Mouse (Mus musculus) splenic B cell, adult 2 months (primary cell): ENCODE data around the gene Faap24.

ENCODE experiments used
- DNase-seq: peaks from one replicate; pipeline ENCODE4 v3.0.0-alpha.2; 2011; ENCODE audit warnings: low read depth, low spot score
- H3K27me3 ChIP-seq: 2 replicates; pipeline ENCODE4 v1.6.1; 2012; ENCODE audit warnings: mild to moderate bottlenecking, low read length, moderate library complexity, mixed read lengths; ENCODE audit not compliant: control insufficient read depth, poor library complexity, insufficient read depth, severe bottlenecking
- H3K36me3 ChIP-seq: 2 replicates; pipeline ENCODE4 v1.6.1; 2012; ENCODE audit warnings: mild to moderate bottlenecking, low read length, moderate library complexity, mixed read lengths; ENCODE audit not compliant: control insufficient read depth, poor library complexity, insufficient read depth, severe bottlenecking

Faap24 gene

DNA sequence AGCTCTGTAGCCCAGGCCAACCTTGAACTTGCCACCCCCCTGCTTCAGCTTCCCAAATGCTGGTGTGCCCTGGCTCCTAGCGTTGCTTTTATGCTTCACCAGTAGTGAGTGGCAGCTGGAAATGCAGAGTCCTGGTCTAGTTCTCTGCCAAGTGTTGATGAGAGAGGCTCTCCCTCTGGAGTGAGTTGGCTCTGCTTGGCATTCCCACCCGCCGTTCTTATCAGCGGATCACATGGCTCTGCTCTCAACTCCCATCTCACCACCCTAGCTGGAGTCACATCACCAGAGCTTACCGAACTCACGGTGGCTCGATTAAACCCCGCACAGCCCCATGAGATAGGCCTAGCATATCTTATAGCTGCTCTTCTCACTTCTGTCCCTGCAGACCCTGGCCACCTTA, 16.3 kb downstream of the Faap24 start:
- H3K27me3 ChIP-seq, result no peaks in the 10 kb centered on the region
- no peaks in the 10 kb centered on the region for H3K36me3 ChIP-seq
- DNase-seq, result no peak

- H3K27me3 ChIP-seq, result no peaks in the 10 kb centered on the region
- H3K36me3 ChIP-seq, result no peaks in the 10 kb centered on the region
- DNase-seq, result peak; percentile 26
These were observed 17.0 kb downstream of the Faap24 start for GRCm38 (mm10) chr7:35379492-35380119.

- Histone ChIP-seq H3K36me3 (no peaks in the 10 kb centered on the region), H3K27me3 (no peaks in the 10 kb centered on the region)
- DNase-seq, result no peak
These were observed 20.0 kb downstream of the Faap24 start for GRCm38 (mm10) chr7:35376623-35377022.

- H3K36me3 ChIP-seq, result no peaks in the 10 kb centered on the region
- no peaks in the 10 kb centered on the region for H3K27me3 ChIP-seq
- DNase-seq, result no peak
These were observed 22.4 kb downstream of the Faap24 start for GRCm38 (mm10) chr7:35374265-35374664.

GRCm38 (mm10) chr7:35373146-35373989, 23.3 kb downstream of the Faap24 start:
- no peak for DNase-seq
- no peaks in the 10 kb centered on the region for H3K36me3 ChIP-seq
- H3K27me3 ChIP-seq, result no peaks in the 10 kb centered on the region

- DNase-seq, result no peak
- Histone ChIP-seq H3K36me3 (no peaks in the 10 kb centered on the region), H3K27me3 (no peaks in the 10 kb centered on the region)
These were observed 24.1 kb downstream of the Faap24 start for GRCm38 (mm10) chr7:35372483-35373017.

DNA sequence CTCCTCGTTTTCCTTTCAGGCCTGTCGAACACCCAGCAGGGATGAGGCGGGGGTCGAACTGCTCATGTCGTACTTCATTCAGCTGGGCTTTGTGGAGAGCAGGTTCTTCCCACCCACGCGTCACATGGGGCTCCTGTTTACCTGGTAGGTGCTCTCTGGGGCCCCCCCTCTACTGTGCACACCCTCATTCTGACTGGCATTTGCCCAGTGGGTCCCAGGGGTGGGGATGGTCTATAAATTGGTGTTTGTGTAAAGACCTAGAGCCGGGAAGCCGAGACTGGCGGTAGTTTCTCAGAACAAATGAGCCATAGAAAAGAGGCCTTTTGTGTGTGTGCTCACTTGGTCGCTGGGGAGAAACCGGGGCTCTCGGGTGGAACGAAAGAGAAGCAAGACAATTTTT, 25.5 kb downstream of the Faap24 start:
- no peaks in the 10 kb centered on the region for H3K36me3 ChIP-seq
- DNase-seq, result no peak

DNA sequence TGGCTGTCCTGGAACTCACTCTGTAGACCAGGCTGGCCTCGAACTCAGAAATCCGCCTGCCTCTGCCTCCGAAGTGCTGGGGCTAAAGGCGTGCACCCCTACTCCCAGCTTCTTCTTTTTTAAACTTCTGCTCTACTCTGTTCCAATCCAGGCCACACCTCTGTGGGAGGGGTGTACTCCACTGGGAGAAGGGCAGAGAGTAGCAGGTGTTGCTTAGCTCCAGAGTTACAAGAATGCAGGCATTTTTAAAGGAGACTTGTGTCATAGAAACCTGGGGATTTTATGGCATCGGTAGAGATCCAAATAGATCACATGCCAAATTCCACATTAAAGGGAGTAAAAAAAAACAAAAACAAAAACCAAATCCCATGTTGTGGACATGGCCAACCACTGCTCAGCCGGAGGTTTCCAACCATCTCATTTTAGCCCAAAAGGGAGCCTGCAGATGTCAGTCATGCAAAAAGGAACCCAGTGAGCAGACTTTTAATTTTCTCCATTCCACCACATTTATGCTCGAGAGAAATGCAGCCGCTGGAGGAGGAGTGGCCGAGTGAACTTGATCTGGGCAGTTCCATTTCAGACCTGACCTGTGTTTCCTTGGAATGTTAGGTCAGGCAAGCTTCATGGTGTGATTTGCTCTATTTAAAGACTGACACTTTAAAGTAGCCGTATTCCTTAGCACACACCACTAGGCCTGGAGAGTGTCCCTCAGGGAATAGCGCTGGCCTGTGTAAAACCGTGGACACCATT, 31.3 kb downstream of the Faap24 start:
- Histone ChIP-seq H3K27me3 (no peaks in the 10 kb centered on the region), H3K36me3 (no peaks in the 10 kb centered on the region)
- DNase-seq, result no peak

More for the DNA sequence above, 25.5 kb downstream of the Faap24 start:
- H3K27me3 ChIP-seq, result no peaks in the 10 kb centered on the region

DNA sequence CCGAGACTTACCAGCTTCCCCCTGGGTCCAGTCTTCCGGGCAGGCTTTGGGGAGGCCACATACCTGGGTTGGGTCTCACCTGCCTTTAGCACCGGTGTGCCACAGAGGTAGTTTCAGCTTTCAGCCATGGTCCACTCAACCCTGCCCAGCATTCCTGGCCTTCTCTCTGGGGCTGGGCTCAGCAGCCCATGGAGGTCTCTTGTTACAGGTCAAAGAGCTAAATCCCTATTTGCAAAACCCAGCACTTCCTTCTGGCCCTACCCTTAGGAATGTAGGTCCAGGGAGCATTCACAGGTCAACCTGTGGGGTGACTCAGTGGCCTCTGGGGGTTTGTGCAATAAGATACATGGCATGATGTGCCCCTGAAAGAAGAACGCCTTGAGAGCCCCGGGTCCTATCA, 33.8 kb downstream of the Faap24 start:
- H3K36me3 ChIP-seq, result no peaks in the 10 kb centered on the region

GRCm38 (mm10) chr7:35362253-35362652, 34.4 kb downstream of the Faap24 start:
- H3K36me3 ChIP-seq, result no peaks in the 10 kb centered on the region
- no peaks in the 10 kb centered on the region for H3K27me3 ChIP-seq
- no peak for DNase-seq

More for the DNA sequence above, 33.8 kb downstream of the Faap24 start:
- no peaks in the 10 kb centered on the region for H3K27me3 ChIP-seq
- no peak for DNase-seq

- Histone ChIP-seq H3K27me3 (no peaks in the 10 kb centered on the region), H3K36me3 (no peaks in the 10 kb centered on the region)
- DNase-seq, result no peak
These were observed 39.0 kb downstream of the Faap24 start for GRCm38 (mm10) chr7:35357621-35358020.

DNA sequence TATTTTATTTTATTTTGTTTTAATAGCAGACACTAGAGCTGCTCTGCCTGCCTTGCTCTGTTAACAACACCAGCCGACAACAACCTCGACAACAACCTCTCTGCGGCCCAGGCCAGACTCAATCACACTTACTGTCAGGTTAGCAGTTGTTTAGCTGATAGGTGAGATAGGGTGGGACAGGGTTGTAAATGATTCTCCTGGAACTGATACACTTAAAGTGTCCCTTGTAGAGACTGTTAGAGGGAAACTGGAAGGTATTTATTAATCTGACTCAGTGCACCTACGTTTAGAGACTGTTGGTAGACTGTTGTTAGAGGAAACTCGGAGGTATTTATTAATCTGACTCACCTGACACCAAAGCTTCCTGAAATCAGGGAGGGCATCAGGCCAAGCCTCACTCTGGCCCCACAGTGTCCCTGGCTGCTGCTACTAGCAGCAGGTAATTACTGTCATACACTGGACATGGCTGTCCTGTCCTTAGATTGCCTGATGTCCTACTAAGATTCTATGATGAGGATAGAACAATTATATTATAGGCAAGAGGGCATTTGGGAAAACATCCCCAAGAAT, 41.2 kb downstream of the Faap24 start:
- Histone ChIP-seq H3K27me3 (no peaks in the 10 kb centered on the region), H3K36me3 (no peaks in the 10 kb centered on the region)
- no peak for DNase-seq

- DNase-seq, result no peak
- Histone ChIP-seq H3K36me3 (no peaks in the 10 kb centered on the region), H3K27me3 (no peaks in the 10 kb centered on the region)
These were observed 43.3 kb downstream of the Faap24 start for GRCm38 (mm10) chr7:35353306-35353705.

DNA sequence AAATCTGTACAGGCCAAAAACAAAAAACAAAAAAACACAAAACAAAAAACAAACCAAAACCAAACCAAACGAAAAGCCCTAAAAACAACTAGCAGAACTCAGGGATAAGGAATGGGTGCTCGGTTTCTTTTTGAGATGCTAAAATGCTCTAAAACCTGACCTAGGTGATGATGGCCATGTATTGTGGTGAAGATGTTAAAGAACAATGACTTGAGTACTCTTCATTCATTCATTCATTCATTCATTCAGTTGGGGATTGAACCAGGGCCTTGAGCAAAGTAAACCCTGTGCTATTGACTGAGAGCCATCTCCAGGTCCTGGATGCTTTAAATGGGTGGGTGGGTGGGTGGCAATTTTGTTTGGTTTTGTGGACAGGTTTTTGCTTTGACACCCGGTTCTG, 45.5 kb downstream of the Faap24 start:
- Histone ChIP-seq H3K36me3 (no peaks in the 10 kb centered on the region), H3K27me3 (no peaks in the 10 kb centered on the region)
- DNase-seq, result no peak
